Mouse (Mus musculus): ENCODE measurements at regions not wholly inside any gene's neighbourhood (a gene's known extent, or its start where the extent isn't known, plus 50 kb on each side); places are given as distances from the start of the nearest gene placed in this dataset.

DNA sequence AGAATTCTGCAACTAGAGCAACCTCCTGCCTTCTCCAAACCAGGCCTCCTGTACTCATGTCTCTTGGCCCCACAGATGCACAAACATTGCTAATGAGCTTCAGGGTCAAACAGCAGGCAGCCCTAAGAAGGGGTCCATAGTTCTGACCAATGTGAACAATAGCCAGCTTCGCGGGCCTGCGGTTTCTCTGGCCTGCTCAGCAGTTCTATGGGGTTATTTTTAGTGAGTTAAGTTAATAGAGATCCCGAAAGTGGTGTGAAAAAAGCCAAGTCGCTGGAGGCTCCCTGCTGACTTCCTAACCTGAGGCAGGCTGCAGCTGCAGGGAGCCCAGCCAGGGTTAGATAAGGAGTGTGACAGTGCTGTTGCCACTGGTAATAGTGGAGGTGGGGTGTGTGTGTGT lies 106.6 kb downstream of the Pdcd6ip start:
- WGBS, result 28% methylated on average over 5 of the region's 5 CpGs
- H3K9me3 ChIP-seq (replicated peaks), result no peaks in the 10 kb centered on the region
- no peak overlapping the region for H3K4me3 ChIP-seq
- no peak for DNase-seq (ENCODE audit: low spot score)
- no peaks in the 10 kb centered on the region for H3K36me3 ChIP-seq
- H3K27me3 ChIP-seq (ENCODE audit: low read depth, poor library complexity, severe bottlenecking), result no peaks in the 10 kb centered on the region
- H3K4me1 ChIP-seq, result peaks cover 10% of the 10 kb centered on the region
- no peak overlapping the region for H3K27ac ChIP-seq

DNA sequence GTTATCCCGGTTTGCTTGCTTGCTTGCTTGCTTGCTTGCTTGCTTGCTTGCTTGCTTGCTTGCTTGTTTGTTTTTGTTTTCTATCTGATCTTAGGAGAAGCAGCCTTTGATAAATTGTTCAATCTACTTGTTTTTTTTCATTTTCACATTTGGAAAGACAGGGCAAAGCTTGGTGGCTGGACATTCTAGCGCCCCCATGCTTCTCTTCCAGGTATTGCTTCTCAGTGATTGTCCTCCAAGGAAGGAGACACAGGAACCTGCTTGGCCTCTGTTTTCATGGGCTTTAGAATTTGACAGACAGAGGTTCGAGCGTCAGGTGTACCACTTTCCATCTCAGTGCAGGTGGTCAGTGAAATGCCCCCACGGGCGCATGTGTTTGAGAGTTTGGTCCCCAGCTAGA lies 120.8 kb downstream of the Pdcd6ip start:
- Histone ChIP-seq H3K27ac (no peak overlapping the region), H3K27me3 (ENCODE audit: low read depth, poor library complexity, severe bottlenecking) (no peaks in the 10 kb centered on the region), H3K36me3 (no peaks in the 10 kb centered on the region), H3K9me3 (replicated peaks) (no peaks in the 10 kb centered on the region), H3K4me1 (no peaks in the 10 kb centered on the region), H3K4me3 (no peak overlapping the region)
- WGBS, result 57% methylated on average over 6 of the region's 6 CpGs
- DNase-seq (ENCODE audit: low spot score), result no peak

DNA sequence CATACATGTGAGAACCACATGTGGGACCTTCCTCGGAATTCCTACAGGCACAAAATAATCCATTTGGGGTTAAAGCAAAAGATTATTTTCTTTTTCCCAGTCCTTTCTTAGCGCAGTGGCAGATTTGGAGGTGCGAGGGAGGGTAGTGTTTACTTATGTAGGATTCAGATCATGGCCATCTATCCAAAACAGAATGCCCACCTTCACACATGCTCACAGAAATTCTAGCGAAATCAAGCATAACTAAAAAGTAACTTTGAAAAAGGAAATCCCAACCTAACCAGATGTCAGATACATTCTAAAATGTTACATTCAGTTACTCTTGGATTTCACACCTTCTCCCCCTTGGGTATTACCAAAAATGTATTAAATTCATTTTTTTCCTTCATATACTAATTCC lies 121.6 kb downstream of the Pdcd6ip start:
- DNase-seq (ENCODE audit: low spot score), result no peak
- 90% methylated on average over 4 of the region's 4 CpGs for WGBS
- Histone ChIP-seq H3K27me3 (ENCODE audit: low read depth, poor library complexity, severe bottlenecking) (no peaks in the 10 kb centered on the region), H3K4me1 (no peaks in the 10 kb centered on the region), H3K9me3 (replicated peaks) (no peaks in the 10 kb centered on the region), H3K27ac (no peak overlapping the region), H3K4me3 (no peak overlapping the region), H3K36me3 (no peaks in the 10 kb centered on the region)

DNA sequence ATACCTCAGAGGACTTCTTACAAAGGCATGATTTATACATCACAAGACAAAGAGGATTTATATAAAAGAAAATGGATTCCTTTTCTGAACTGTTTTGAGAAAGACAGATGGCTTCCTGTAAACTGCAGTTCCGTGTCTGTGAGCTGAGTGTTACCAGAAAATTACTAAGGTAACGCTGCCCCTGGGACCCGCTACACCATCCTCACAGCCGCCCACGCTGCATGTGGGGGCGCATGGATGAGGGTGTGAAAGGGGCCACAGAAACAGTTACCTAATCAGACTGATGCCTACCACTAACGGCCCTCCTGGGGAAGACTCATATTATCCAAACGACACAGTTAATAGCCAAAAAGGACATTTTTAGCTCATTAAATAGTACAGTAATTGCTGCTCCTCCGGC lies 129.8 kb downstream of the Pdcd6ip start:
- no peaks in the 10 kb centered on the region for H3K36me3 ChIP-seq
- no peak overlapping the region for H3K4me3 ChIP-seq
- no peak overlapping the region for H3K27ac ChIP-seq
- H3K27me3 ChIP-seq (ENCODE audit: low read depth, poor library complexity, severe bottlenecking), result no peaks in the 10 kb centered on the region
- no peaks in the 10 kb centered on the region for H3K9me3 ChIP-seq (replicated peaks)
- 83% methylated on average over 9 of the region's 9 CpGs for WGBS
- no peaks in the 10 kb centered on the region for H3K4me1 ChIP-seq
- DNase-seq (ENCODE audit: low spot score), result no peak

DNA sequence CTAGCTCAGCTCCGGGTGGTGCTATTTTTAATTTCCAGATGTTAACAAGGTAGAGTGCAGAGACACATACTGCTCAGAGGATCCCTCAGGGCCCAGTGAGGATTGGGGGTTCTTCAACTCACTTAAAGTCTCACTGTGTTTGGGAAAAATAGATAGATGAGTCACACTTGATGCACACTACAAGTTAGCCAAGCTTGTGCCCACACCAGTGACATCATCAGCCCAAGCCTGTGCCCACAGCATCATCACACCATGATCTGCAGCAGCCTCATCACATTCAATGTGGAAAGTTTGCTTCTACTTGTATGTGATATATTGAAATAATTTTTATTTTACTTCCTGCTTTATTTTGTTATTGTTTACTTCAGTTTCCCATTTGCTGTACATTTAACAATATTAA lies 139.2 kb downstream of the Pdcd6ip start:
- peaks cover 13% of the 10 kb centered on the region for H3K4me1 ChIP-seq
- H3K36me3 ChIP-seq, result no peaks in the 10 kb centered on the region
- 91% methylated on average over 1 of the region's 1 CpGs for WGBS
- no peak overlapping the region for H3K4me3 ChIP-seq
- H3K9me3 ChIP-seq (replicated peaks), result no peaks in the 10 kb centered on the region
- no peak for DNase-seq (ENCODE audit: low spot score)
- H3K27me3 ChIP-seq (ENCODE audit: low read depth, poor library complexity, severe bottlenecking), result no peaks in the 10 kb centered on the region
- H3K27ac ChIP-seq, result no peak overlapping the region

DNA sequence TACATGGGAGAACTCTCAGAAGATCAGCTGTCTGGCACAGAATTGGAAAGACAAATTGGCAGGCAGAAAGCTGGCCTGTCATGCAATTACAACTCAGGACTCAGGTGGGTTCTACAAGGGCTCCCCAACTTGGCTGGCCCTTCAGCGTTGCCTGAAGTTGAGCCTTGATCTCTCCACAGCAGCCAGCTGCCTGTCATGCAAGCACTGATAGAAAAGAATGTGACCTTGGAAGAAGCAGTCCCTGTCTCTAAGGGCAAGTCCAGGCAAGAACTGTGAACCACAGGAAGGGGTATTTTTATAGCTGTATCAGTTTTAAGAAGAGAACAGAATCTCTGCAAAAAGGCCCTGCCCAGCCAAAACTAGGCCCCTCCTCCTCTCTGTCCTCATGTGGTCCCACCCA lies 140.4 kb downstream of the Pdcd6ip start:
- WGBS, result 68% methylated on average over 1 of the region's 1 CpGs
- no peak for DNase-seq (ENCODE audit: low spot score)
- H3K27me3 ChIP-seq (ENCODE audit: low read depth, poor library complexity, severe bottlenecking), result no peaks in the 10 kb centered on the region
- no peaks in the 10 kb centered on the region for H3K9me3 ChIP-seq (replicated peaks)
- no peaks in the 10 kb centered on the region for H3K36me3 ChIP-seq
- no peak overlapping the region for H3K27ac ChIP-seq
- H3K4me3 ChIP-seq, result no peak overlapping the region
- peaks cover 13% of the 10 kb centered on the region for H3K4me1 ChIP-seq

DNA sequence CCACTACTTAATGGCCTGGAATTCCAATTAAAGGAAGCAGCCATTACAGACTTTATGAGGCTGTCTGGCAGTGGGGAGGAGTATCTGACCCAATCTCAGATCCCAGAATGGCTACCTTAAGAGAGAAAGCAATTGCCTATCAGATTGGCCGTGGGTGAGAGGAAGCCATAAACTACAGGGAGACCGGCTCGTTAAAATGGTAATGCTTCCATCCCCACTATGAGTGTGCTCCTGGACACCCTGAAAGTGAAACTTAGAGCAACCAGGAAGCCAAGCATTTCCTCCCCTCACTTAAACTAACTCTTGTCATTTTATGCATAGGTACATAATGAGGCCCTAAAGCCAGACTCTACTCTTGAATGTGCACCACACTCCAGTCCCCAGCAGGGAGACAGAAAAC lies 141.4 kb downstream of the Pdcd6ip start:
- H3K9me3 ChIP-seq (replicated peaks), result no peaks in the 10 kb centered on the region

DNA sequence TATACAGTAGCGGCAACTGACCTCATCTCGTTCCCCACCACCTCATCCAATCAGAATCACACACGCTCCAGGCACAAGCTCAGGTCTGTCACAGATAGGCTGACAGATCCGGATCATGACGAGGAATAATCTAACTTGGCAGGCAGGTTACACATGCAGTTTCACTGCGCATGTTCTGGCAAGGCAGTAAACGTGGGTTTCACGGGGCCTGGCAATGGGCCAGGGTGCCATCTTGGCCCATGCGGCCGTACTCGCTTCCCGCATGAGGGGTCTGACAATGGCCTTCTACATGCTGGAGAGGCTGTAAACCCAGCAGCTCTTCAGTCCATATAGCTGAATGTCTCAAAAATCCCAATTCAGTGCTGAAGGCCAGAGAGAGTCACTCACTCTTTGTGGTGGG lies 154.1 kb downstream of the Pdcd6ip start:
- DNase-seq (ENCODE audit: low spot score), result no peak
- Histone ChIP-seq H3K4me3 (no peak overlapping the region), H3K4me1 (no peaks in the 10 kb centered on the region), H3K27ac (no peak overlapping the region), H3K27me3 (ENCODE audit: low read depth, poor library complexity, severe bottlenecking) (no peaks in the 10 kb centered on the region), H3K9me3 (replicated peaks) (no peaks in the 10 kb centered on the region), H3K36me3 (no peaks in the 10 kb centered on the region)
- 95% methylated on average over 12 of the region's 12 CpGs for WGBS

More for the DNA sequence above, 141.4 kb downstream of the Pdcd6ip start:
- H3K27me3 ChIP-seq (ENCODE audit: low read depth, poor library complexity, severe bottlenecking), result no peaks in the 10 kb centered on the region
- no peak overlapping the region for H3K4me3 ChIP-seq
- WGBS, result 36% methylated on average over 3 of the region's 3 CpGs
- H3K4me1 ChIP-seq, result peaks cover 13% of the 10 kb centered on the region
- no peak for DNase-seq (ENCODE audit: low spot score)
- H3K36me3 ChIP-seq, result no peaks in the 10 kb centered on the region
- H3K27ac ChIP-seq, result no peak overlapping the region

DNA sequence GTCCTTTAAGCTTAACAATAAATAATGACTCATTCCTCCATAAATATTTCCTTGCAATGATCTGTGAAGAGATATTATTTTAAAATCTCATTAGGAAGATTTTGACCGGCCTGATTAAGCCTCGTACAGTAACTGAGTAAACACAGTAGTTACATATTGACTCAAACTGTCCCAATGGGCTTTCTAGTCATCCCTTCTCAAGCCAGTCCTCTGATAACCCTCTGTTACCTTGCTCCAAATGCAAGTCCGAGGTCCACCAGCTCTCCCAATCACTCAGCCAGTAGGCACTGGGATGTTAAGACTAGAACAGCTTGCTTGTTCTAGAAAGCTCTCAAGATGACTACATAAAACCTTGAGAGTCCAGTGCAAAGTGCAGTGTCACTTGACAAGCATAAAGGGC lies 160.6 kb downstream of the Pdcd6ip start:
- 94% methylated on average over 3 of the region's 3 CpGs for WGBS

DNA sequence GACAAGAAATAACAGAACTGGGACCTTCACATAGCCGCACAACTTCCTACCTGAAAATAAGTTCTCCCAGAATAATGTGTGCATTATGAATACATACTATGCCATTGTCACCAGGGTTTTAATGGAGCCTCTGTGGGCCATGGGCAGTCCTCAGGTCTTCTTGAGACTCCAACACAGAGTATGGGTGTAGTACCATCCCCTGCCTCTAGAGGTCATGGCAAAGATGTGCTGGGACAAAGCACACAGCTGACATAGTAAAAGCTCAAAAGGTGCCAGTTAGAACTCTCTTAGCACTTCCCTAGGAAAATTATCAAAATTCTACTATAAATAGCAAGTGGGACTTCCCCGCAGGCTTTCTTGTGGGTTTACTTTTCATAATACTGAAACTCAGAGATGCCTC lies 179.5 kb downstream of the Pdcd6ip start:
- no peaks in the 10 kb centered on the region for H3K36me3 ChIP-seq
- no peaks in the 10 kb centered on the region for H3K4me1 ChIP-seq
- H3K4me3 ChIP-seq, result no peak overlapping the region
- 80% methylated on average over 2 of the region's 2 CpGs for WGBS
- DNase-seq (ENCODE audit: low spot score), result no peak
- no peaks in the 10 kb centered on the region; the same call in 1 of the 2 replicates for H3K9me3 ChIP-seq (replicated peaks)
- no peak overlapping the region for H3K27ac ChIP-seq
- no peaks in the 10 kb centered on the region for H3K27me3 ChIP-seq (ENCODE audit: low read depth, poor library complexity, severe bottlenecking)

More for the DNA sequence above, 160.6 kb downstream of the Pdcd6ip start:
- no peak for DNase-seq (ENCODE audit: low spot score)
- no peak overlapping the region for H3K4me3 ChIP-seq
- no peaks in the 10 kb centered on the region for H3K27me3 ChIP-seq (ENCODE audit: low read depth, poor library complexity, severe bottlenecking)
- no peaks in the 10 kb centered on the region for H3K4me1 ChIP-seq
- no peaks in the 10 kb centered on the region for H3K9me3 ChIP-seq (replicated peaks)
- no peaks in the 10 kb centered on the region for H3K36me3 ChIP-seq
- H3K27ac ChIP-seq, result no peak overlapping the region

DNA sequence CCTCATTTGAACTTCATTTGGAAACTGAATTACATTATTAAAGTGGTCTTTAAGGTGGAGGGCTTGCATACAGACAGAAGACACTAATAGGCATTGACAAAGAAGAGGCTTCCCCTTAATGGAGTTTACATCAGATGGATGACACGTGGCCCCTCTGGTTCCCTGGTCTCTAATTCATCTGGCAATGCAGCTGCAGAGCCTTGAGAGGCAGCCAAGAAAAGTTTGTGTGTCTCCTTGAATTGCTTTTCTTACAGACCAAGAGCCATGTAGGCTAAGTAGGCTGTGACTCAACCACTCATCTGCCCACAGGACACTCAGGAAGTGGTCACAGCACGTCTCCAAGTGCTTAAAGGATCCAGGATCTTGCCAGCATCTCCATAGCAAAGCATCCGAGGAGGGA lies 183.8 kb downstream of the Pdcd6ip start:
- peaks cover 11% of the 10 kb centered on the region for H3K4me1 ChIP-seq
- H3K9me3 ChIP-seq (replicated peaks), result no peaks in the 10 kb centered on the region; the same call in 1 of the 2 replicates
- H3K27ac ChIP-seq, result no peak overlapping the region
- peak; percentile 15 for DNase-seq (ENCODE audit: low spot score)
- no peak overlapping the region for H3K4me3 ChIP-seq
- no peaks in the 10 kb centered on the region for H3K36me3 ChIP-seq
- H3K27me3 ChIP-seq (ENCODE audit: low read depth, poor library complexity, severe bottlenecking), result no peaks in the 10 kb centered on the region
- 78% methylated on average over 3 of the region's 3 CpGs for WGBS

DNA sequence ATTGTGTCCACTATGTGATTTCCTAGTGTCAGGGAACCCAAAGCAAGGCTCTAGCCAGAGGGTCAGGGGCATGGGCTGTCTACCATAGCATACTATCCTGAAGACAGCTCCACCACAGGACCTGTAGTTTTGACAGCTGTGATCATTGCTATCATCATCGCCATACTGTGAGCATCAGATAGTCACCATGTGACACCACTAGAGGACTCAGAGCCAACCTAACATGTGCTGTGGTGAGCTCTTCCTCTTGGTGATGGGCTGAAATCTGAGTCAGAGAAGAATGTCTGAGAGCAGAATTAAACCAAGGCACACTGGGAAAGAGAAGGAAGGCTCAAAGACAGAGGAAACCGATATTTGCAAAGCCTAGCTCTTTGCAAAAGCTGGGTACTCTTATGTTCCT lies 184.9 kb downstream of the Pdcd6ip start:
- no peaks in the 10 kb centered on the region for H3K27me3 ChIP-seq (ENCODE audit: low read depth, poor library complexity, severe bottlenecking)
- no peaks in the 10 kb centered on the region; the same call in 1 of the 2 replicates for H3K9me3 ChIP-seq (replicated peaks)
- H3K4me1 ChIP-seq, result peaks cover 12% of the 10 kb centered on the region
- no peak overlapping the region for H3K4me3 ChIP-seq
- no peak overlapping the region for H3K27ac ChIP-seq
- DNase-seq (ENCODE audit: low spot score), result peak; percentile 22
- whole genome bisulfite sequencing, result 90% methylated on average over 2 of the region's 2 CpGs
- no peaks in the 10 kb centered on the region for H3K36me3 ChIP-seq

DNA sequence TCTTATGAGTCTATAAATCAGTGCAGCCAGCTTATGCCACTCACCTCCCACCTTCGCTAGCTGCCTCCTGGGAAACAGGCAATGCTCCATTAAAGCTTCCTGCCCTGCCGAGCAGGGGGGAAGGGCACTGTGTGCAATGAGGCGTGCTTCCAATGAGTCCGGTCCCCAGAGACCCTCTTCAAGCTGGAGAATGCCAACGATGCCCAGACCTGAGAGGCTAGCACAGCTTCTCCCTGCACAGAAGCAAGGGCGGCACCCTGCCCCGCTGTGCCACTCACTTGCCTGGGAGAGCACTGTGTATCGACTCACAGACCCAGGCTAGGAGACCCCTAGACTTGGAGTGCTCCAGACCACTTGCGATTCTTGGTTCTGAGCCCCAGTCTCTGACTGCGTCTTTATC lies 188.3 kb downstream of the Pdcd6ip start:
- H3K27ac ChIP-seq, result no peak overlapping the region
- H3K27me3 ChIP-seq (ENCODE audit: low read depth, poor library complexity, severe bottlenecking), result no peaks in the 10 kb centered on the region
- H3K4me3 ChIP-seq, result no peak overlapping the region
- peaks cover 12% of the 10 kb centered on the region for H3K4me1 ChIP-seq
- no peaks in the 10 kb centered on the region for H3K9me3 ChIP-seq (replicated peaks)
- no peaks in the 10 kb centered on the region for H3K36me3 ChIP-seq
- whole genome bisulfite sequencing, result 81% methylated on average over 10 of the region's 10 CpGs
- DNase-seq (ENCODE audit: low spot score), result peak; percentile 26

DNA sequence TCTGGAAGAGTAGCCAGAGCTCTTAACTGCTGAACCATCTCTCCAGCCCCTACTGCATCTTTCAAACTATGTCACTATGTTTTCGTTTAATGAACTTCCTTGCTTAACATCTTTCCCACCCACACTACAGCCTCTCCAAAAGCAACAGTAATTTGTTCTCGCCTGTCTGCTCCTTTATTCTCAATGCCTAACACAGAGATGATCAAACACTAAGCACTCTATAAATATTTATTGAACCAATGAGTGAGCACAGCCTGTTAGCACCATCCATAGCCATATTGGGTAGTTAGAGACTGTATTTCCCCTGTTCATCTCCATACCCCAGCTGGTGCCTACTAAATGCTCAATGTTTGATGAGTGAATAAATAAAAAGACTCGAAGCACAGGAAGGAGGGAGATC lies 189.6 kb downstream of the Pdcd6ip start:
- H3K27me3 ChIP-seq (ENCODE audit: low read depth, poor library complexity, severe bottlenecking), result no peaks in the 10 kb centered on the region
- DNase-seq (ENCODE audit: low spot score), result no peak
- H3K27ac ChIP-seq, result no peak overlapping the region
- H3K4me1 ChIP-seq, result peaks cover 12% of the 10 kb centered on the region
- 79% methylated on average over 3 of the region's 3 CpGs for WGBS
- no peaks in the 10 kb centered on the region for H3K9me3 ChIP-seq (replicated peaks)
- no peaks in the 10 kb centered on the region for H3K36me3 ChIP-seq
- H3K4me3 ChIP-seq, result no peak overlapping the region

Data from limb, embryonic 10.5 days (tissue).